Mouse (Mus musculus): ENCODE measurements around the gene Bcl2.

- TF ChIP-seq CTCF (IDR thresholded peaks at IDR 0.05; ENCODE audit: extremely low read depth, insufficient read depth, low read length) (no peak), POLR2A (IDR thresholded peaks at IDR 0.05; ENCODE audit: extremely low read depth, insufficient read depth, low read length) (no peak)
Measured at GRCm38 (mm10) chr1:106628279-106628678, 85.8 kb downstream of the Bcl2 start.
